Mouse (Mus musculus) mouse trophoblast stem cell (cell line): Measurements from ENCODE around the gene 6330409D20Rik.

Experiments used
- in situ Hi-C, 2 experiments: fragments of 300-500 bp; cut with MseI, MboI; formaldehyde crosslinking; loops; 2 replicates in 1 of 2; 3 replicates in 1 of 2; pipeline ENCODE4 v1.15.1; 2025

The 6330409D20Rik gene

GRCm38 (mm10) chr2:32757056-32757845 is 16.4 kb upstream of the 6330409D20Rik start, which contains the start of gene Tor2a:
Tor2a (plus strand) TSS chr2:32757234.
- in situ Hi-C loops, result loop anchor here in 1 of 2 experiments (5.0 kb wide), 1 partner anchor 45 kb away; the partner anchor contains the start of gene Cdk9

GRCm38 (mm10) chr2:32756674-32757055 is 15.8 kb upstream of the 6330409D20Rik start:
- in situ Hi-C loops, result loop anchor here in 1 of 2 experiments (5.0 kb wide), 1 partner anchor 44 kb away; the partner anchor contains the start of gene Cdk9

DNA sequence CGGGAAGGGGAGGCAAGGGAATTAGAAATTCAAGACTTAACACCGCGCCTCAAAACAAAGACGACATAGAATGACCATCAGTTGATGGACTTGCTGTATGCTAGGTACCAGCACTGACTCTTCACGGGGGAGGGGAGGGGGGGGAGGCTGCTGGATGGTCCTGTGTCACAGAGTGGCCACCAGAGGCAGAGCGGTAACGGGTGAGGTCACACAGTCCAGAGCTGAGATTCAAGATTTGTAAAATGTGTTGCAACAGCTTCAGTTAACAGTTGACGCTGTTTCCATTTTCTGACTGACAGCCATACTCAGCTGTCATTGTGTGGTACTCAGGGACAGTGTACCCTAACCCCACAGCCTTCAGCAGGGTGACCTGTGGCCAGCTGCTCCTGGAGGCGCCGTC is 11.4 kb upstream of the 6330409D20Rik start:
- in situ Hi-C loops, result no loop called here

- in situ Hi-C loops, result no loop called here
These were observed 10.8 kb upstream of the 6330409D20Rik start for GRCm38 (mm10) chr2:32751665-32752033.

- in situ Hi-C loops, result no loop called here
These were observed 10.3 kb upstream of the 6330409D20Rik start for GRCm38 (mm10) chr2:32750887-32751664.

- in situ Hi-C loops, result no loop called here
These were observed 9.4 kb upstream of the 6330409D20Rik start for GRCm38 (mm10) chr2:32750199-32750598.

DNA sequence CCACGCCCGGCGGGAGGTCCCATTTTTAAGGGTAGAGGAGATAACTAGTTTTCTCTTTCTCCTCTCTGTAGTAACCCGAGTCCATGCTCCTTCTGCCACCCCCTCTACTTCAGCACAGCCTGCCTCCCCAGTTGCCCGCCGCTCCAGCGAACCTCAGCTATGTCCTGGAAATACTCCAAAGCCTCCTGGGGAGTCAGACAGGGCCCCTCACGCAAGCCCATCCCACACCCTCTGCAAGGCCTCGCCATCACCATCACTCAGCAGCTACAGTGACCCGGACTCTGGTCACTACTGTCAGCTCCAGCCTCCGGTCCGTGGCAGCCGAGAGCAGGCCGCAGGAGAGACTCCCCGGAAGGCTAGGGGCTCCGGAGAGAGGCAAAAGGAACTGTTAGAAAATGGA is 8.3 kb upstream of the 6330409D20Rik start:
- in situ Hi-C loops, result no loop called here

DNA sequence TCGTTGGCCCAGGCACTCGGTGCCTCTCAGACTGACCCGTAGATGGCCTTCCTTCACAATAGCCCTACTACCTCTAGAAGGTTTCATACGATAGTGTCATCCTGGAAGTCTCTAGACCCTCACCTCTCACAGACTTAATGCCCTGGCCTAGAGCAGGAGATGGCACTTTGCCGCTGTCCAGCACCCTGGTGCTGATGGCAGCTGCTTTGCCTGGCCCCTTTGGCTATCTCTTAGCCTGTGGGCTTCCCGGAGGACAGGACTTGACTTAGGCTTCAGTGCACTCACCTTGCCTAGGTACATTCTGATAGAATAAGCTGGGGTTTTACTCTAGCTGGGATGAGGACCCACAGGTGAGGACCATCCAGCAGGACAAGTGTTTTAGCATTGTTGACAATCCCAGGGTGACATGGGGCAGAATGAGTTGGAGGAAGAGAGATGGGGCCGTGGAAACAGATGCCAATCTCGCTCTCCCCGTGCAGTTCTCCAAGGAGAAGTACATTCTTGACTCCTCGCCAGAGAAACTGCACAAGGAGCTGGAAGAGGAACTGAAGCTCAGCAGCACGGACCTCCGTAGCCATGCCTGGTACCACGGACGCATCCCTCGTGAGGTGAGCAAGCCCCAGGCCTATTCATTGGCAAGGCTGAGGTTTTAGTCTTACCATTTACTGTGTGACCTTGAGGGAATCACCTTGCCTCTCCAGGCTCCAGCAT is 3.6 kb upstream of the 6330409D20Rik start:
- in situ Hi-C loops, result no loop called here

DNA sequence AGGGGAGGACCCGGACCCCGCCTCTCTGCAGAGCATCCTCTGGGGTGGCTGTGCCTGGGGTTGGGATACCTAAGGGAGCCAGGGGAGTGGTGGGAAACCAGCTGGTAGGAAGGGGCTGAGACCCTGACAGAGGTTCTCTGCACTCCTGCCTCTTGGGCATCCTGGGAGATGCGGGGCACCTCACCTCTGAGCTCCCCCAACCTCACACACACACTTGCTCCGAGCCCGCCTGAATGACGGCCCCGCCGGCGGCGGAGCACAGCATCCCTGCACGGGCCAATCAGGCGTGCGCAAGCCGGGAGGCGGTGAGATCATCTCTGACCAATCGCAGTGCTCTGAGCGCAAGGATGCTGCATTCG is 1.3 kb upstream of the 6330409D20Rik start:
- in situ Hi-C loops, result no loop called here

DNA sequence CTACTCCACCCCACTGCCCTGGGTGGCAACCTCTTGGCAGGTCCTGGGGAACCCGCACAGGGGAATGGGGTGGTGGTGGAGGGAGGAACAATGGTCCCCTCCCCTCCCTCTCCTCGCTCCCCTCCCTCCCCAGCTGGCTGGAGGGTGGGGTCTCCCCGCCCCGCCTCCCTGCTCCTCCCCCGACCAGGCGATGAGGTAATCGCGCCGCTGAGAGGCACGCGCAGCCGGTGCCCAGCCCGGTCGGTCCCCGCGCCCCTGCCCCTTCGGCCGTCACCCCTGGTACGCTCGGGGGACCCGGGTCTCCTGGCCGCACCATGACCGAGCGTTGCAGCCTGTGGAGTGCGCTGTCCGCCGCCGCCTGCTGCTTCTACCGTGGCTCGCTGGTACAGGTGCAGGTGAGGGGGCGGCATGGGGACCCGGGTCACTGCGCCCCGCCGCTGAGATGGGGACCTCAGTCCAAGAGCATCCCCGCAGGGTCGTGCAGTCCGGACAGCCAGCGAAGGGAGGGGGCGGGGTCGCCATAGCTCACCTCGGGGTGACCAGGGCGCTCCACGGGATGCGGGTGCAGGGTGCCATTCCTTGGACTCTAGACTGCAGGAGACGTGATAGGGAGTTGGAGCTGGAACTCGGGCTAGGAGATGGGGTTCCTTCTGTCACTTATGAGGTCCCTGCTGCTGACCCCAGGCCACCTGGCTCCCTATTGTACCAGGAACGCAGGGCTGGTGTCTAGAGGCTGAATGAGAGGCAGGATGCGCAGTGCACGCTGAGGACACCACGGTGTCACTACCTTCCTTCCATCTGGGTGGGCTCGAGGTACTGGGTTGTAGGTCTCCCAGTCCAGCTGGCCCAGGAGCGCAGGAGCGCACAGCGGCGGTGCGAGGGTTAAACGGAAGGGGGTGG is 707 bp upstream of the 6330409D20Rik start:
- in situ Hi-C loops, result no loop called here

- in situ Hi-C loops, result no loop called here
These were observed 1.5 kb downstream of the 6330409D20Rik start for GRCm38 (mm10) chr2:32739311-32739710.

DNA sequence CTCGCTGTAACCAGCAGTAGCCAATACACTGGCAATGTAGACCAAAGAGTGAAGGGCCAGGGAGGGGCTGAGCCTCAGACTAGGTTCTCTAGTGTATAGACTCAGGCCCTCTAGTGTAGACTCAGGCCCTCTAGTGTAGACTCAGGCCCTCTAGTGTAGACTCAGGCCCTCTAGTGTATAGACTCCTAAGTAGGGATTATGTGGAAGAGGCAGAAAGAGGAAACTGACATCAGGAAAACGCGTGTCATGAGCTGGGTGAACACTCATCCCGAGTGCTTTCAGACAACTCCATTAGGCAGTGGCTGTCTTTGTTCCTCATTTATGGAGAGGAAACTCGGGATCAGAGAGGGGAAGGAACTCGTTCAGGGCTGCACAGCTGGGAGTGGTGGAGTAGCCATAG is 3.8 kb downstream of the 6330409D20Rik start:
- in situ Hi-C loops, result no loop called here

DNA sequence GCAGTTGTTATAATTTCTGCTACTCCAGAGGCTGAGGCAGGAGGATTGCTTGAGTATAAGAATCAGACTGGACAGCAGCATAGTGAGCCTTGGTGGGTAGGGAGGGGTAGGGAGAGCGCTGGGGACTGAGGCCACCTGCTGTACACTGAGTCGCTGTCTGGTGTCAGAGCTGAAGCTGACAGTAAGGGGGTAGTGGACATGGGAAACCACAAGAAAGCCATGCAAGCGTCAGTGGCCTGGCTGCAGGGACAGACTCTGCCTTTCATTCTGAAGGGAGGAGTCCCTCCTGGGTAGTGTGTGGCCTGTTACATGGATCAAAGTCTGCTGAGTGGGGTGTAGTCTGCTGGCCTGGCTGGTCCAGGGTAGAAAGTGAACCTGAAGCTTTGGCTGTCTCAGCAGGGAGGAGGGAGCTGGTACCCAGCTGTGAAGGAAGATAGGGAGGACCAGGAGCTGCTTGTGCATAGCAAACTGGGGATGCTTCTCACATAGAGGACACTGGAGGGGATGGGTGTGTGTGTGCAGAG is 4.4 kb downstream of the 6330409D20Rik start:
- in situ Hi-C loops, result no loop called here

- in situ Hi-C loops, result no loop called here
These were observed 5.9 kb downstream of the 6330409D20Rik start for GRCm38 (mm10) chr2:32734933-32735332.

- in situ Hi-C loops, result no loop called here
These were observed 6.3 kb downstream of the 6330409D20Rik start for GRCm38 (mm10) chr2:32734480-32734879.

DNA sequence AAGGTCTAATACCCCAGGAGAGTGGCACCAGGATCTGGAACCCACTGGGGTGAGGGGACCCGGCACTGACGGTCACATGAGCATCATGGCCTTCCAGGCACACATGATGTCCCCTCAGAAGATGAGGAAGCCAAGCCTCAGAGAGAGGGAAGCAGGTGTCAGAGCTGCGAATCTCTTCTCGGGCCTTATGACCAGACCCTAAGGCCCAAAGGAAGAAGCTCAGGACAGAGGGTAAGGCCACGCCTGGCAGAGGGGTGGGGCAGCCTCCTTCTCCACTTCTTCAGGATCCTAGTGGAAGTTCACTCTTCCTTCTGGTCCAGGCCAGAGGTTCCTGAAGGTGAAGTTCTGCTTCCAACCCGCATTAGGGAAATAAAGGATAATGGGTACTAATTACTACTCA is 8.1 kb downstream of the 6330409D20Rik start:
- in situ Hi-C loops, result no loop called here

- in situ Hi-C loops, result no loop called here
These were observed 8.9 kb downstream of the 6330409D20Rik start for GRCm38 (mm10) chr2:32731911-32732310.

GRCm38 (mm10) chr2:32730854-32731253 is 10.0 kb downstream of the 6330409D20Rik start:
- in situ Hi-C loops, result no loop called here

DNA sequence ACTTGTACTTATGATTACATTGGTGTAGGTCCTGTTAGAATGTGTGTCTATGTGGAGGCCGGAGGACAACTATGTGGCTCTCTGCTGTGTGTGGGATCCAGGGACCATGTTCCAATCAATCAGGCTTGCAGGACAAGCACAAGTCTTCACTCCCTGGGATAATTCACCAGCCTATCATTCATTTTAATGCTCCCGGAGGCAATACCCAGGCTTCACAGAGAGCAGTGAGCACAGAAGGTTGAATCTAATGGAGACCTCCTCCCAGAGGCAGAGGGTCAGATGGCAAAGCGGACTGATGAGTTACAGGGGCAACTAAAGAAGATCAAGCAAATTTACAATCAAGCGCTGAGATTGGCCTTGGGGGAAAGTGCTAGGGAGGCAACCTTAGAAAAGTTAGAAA is 11.3 kb downstream of the 6330409D20Rik start:
- in situ Hi-C loops, result no loop called here

- in situ Hi-C loops, result no loop called here
These were observed 12.4 kb downstream of the 6330409D20Rik start for GRCm38 (mm10) chr2:32728463-32728862.

GRCm38 (mm10) chr2:32727435-32727834 is 13.4 kb downstream of the 6330409D20Rik start:
- in situ Hi-C loops, result no loop called here
